Mouse (Mus musculus): Measurements from ENCODE around the gene Hnf1b. TPM values are rescaled to one million over a fixed set of nuclear protein-coding genes. Genes with fewer than 3 reads are reported as not detected.

The Hnf1b gene
- polyA plus RNA-seq (2015; fragmentation: Illumina TruSeq; extraction: RNeasy Lipid Tissue Mini Kit (QIAGEN cat#74804); ENCODE audit: insufficient read depth, low read depth, low replicate concordance): 16.9 TPM

DNA sequence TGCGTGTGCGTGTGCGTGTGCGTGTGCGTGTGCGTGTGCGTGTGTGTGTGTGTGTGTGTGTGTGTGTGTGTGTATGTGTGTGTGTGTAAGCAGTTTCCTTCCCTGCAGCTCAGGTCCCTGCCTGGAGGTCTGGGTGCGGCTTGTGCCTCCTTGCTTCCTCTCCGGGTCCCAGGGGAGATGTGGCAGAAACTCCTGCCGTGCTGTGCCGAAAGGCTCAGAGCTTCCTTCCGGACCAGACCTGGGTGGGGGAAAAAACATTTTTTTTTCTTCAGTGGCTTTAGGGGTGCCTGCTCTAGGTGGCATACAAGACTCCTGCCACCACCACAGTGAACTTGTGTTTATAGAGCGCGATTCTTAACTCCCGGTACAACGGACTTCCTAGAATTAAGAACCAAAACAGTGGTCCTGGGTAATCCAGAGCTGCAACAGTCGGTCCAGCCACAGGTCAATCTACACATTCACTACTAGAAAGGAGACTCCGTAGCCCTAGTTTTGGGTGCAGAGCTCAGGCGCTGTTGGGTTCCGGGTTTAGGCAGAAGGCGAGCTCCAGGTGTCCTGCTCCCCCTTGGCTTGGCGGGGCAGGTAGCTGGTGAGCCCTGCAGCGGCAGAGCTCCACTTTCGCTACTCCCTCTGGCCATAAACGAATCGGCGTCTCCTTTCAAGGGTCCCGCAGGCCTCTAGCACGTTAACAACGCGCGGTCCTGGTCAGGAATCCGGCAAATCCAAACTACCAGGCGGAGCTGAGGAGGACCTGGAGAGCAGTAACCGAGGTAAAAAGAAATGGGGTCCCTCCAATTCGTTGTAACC is at the start of gene Hnf1b:
Gene Hnf1b (plus strand): TSS at position 535 of the 807 bp plus-strand sequence.

GRCm38 (mm10) chr11:83941950-83942840 is 92.3 kb downstream of the Hnf1b start, which contains the start of gene Ddx52:
TSS of gene Ddx52 (plus strand) at chr11:83942062.

Other genes with a start within 250 kb of the Hnf1b start
- gene Rpl9-ps1, start 204.4 kb upstream of the Hnf1b start, polyA plus RNA-seq (2015; fragmentation: Illumina TruSeq; extraction: RNeasy Lipid Tissue Mini Kit (QIAGEN cat#74804); ENCODE audit: insufficient read depth, low read depth, low replicate concordance): not detected
- gene Ccl3, start 200.7 kb upstream of the Hnf1b start, polyA plus RNA-seq (2015; fragmentation: Illumina TruSeq; extraction: RNeasy Lipid Tissue Mini Kit (QIAGEN cat#74804); ENCODE audit: insufficient read depth, low read depth, low replicate concordance): not detected
- not detected for gene Ccl4, start 187.5 kb upstream of the Hnf1b start, polyA plus RNA-seq (2015; fragmentation: Illumina TruSeq; extraction: RNeasy Lipid Tissue Mini Kit (QIAGEN cat#74804); ENCODE audit: insufficient read depth, low read depth, low replicate concordance)
- 11.9 TPM for gene Wfdc17, start 146.1 kb upstream of the Hnf1b start, polyA plus RNA-seq (2015; fragmentation: Illumina TruSeq; extraction: RNeasy Lipid Tissue Mini Kit (QIAGEN cat#74804); ENCODE audit: insufficient read depth, low read depth, low replicate concordance)
- gene Wfdc18, start 141.0 kb upstream of the Hnf1b start, polyA plus RNA-seq (2015; fragmentation: Illumina TruSeq; extraction: RNeasy Lipid Tissue Mini Kit (QIAGEN cat#74804); ENCODE audit: insufficient read depth, low read depth, low replicate concordance): not detected
- not detected for gene Wfdc21, start 103.1 kb upstream of the Hnf1b start, polyA plus RNA-seq (2015; fragmentation: Illumina TruSeq; extraction: RNeasy Lipid Tissue Mini Kit (QIAGEN cat#74804); ENCODE audit: insufficient read depth, low read depth, low replicate concordance)
- gene Heatr6, start 96.4 kb upstream of the Hnf1b start, polyA plus RNA-seq (2015; fragmentation: Illumina TruSeq; extraction: RNeasy Lipid Tissue Mini Kit (QIAGEN cat#74804); ENCODE audit: insufficient read depth, low read depth, low replicate concordance): 2.3 TPM
- 4.4 TPM for gene Ddx52, start 92.0 kb downstream of the Hnf1b start, polyA plus RNA-seq (2015; fragmentation: Illumina TruSeq; extraction: RNeasy Lipid Tissue Mini Kit (QIAGEN cat#74804); ENCODE audit: insufficient read depth, low read depth, low replicate concordance)
- gene Synrg, start 114.4 kb downstream of the Hnf1b start, polyA plus RNA-seq (2015; fragmentation: Illumina TruSeq; extraction: RNeasy Lipid Tissue Mini Kit (QIAGEN cat#74804); ENCODE audit: insufficient read depth, low read depth, low replicate concordance): 5.4 TPM
- gene Dusp14, start 219.2 kb downstream of the Hnf1b start, polyA plus RNA-seq (2015; fragmentation: Illumina TruSeq; extraction: RNeasy Lipid Tissue Mini Kit (QIAGEN cat#74804); ENCODE audit: insufficient read depth, low read depth, low replicate concordance): 0.59 TPM

Data from pancreas, adult 10 weeks (tissue).